Mouse (Mus musculus): ENCODE measurements around the gene Supt4a. TPM values are rescaled to one million over a fixed set of nuclear protein-coding genes. Genes with fewer than 3 reads are reported as not detected.

Supt4a gene
- polyA plus RNA-seq, 1 experiment from 2014 or later = 158 TPM

- no peaks in the 10 kb centered on the region for H3K9me3 ChIP-seq
- H3K9ac ChIP-seq = no peak overlapping the region
- H3K36me3 ChIP-seq = no peaks in the 10 kb centered on the region
- peaks cover 15% of the 10 kb centered on the region for H3K4me1 ChIP-seq
- H3K27ac ChIP-seq = no peak overlapping the region
- no peak overlapping the region for H3K4me3 ChIP-seq
- no peak overlapping the region for H3K4me2 ChIP-seq (replicated peaks)
- ATAC-seq (ENCODE audit: insufficient number of reproducible peaks, insufficient read depth, low FRiP score, low TSS enrichment) = no peak
- 81% methylated on average over 4 of the region's 4 CpGs for WGBS
- 0 out of 2 replicates have a peak, but pooled peaks cover 12% of the 10 kb centered on the region for H3K27me3 ChIP-seq
Observed at GRCm38 (mm10) chr11:87779392-87779791, 42.0 kb downstream of the Supt4a start.

DNA sequence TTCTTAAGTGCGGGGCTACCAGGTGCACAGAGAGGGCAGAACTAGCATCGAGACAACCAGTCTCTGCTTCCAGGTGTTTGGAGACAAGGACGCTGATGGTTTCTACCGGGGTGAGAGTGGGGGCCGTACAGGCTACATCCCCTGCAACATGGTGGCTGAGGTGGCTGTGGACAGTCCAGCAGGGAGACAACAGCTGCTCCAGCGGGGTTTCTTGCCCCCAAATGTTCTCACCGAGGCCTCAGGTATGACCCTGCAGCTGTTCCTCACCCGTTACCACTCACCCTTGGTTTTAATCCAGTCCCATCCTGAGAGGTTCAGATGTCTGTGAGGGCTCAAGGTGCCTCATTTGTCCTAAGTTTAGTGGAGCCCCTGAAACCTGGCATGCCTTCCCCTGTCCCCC is 42.8 kb downstream of the Supt4a start:
- no peak overlapping the region for H3K9ac ChIP-seq
- peaks cover 15% of the 10 kb centered on the region for H3K4me1 ChIP-seq
- H3K27ac ChIP-seq = no peak overlapping the region
- no peaks in the 10 kb centered on the region for H3K36me3 ChIP-seq
- no peaks in the 10 kb centered on the region for H3K9me3 ChIP-seq
- WGBS = 83% methylated on average over 8 of the region's 8 CpGs
- H3K4me2 ChIP-seq (replicated peaks) = no peak overlapping the region
- ATAC-seq (ENCODE audit: insufficient number of reproducible peaks, insufficient read depth, low FRiP score, low TSS enrichment) = no peak
- H3K27me3 ChIP-seq = 0 out of 2 replicates have a peak, but pooled peaks cover 12% of the 10 kb centered on the region
- no peak overlapping the region for H3K4me3 ChIP-seq

GRCm38 (mm10) chr11:87790088-87790487 is 52.7 kb downstream of the Supt4a start:
- Histone ChIP-seq H3K4me2 (replicated peaks) (no peak overlapping the region), H3K27me3 (no peaks in the 10 kb centered on the region), H3K9me3 (no peaks in the 10 kb centered on the region), H3K4me1 (no peaks in the 10 kb centered on the region), H3K36me3 (no peaks in the 10 kb centered on the region), H3K27ac (no peak overlapping the region), H3K9ac (no peak overlapping the region), H3K4me3 (no peak overlapping the region)
- no peak for ATAC-seq (ENCODE audit: insufficient number of reproducible peaks, insufficient read depth, low FRiP score, low TSS enrichment)
- 83% methylated on average over 6 of the region's 6 CpGs for WGBS

MicroRNAs within 50 kb of the gene (microRNA counts, 519-probe panel; counts per million panel counts)
- microRNA mmu-miR-142-3p = 3,803 counts per million, percentile 76 among the panel's probes with 10 or more counts
- 4,642 counts per million, percentile 84 among the panel's probes with 10 or more counts for microRNA mmu-miR-142-5p

Small RNAs within 50 kb of the gene (microRNA-seq; reads per million reads assigned to microRNA genes)
- gene Mir142 = not detected
- gene Mir142b = not detected

Other genes with a start within 250 kb of the Supt4a start
- gene Gm11492, start 170.9 kb upstream of the Supt4a start, polyA plus RNA-seq (2016; fragmentation: Nextera tagmentation; extraction: Ambion mirVana) = not detected in 2 replicates
- gene Sept4, start 168.6 kb upstream of the Supt4a start, polyA plus RNA-seq (2016; fragmentation: Nextera tagmentation; extraction: Ambion mirVana) = 13.3 TPM in 2 replicates
- 54.9 and 58.2 TPM in 2 replicates for gene Mtmr4, start 145.4 kb upstream of the Supt4a start, polyA plus RNA-seq (2016; fragmentation: Nextera tagmentation; extraction: Ambion mirVana)
- 0.31 and 0.51 TPM in 2 replicates for gene Hsf5, start 120.4 kb upstream of the Supt4a start, polyA plus RNA-seq (2016; fragmentation: Nextera tagmentation; extraction: Ambion mirVana)
- gene Rnf43, start 74.8 kb upstream of the Supt4a start, polyA plus RNA-seq (2016; fragmentation: Nextera tagmentation; extraction: Ambion mirVana) = 4.5 and 5.5 TPM in 2 replicates
- 5.1 and 8.6 TPM in 2 replicates for gene Tspoap1, start 23.0 kb downstream of the Supt4a start, polyA plus RNA-seq (2016; fragmentation: Nextera tagmentation; extraction: Ambion mirVana)
- gene Mpo, start 56.0 kb downstream of the Supt4a start, polyA plus RNA-seq (2016; fragmentation: Nextera tagmentation; extraction: Ambion mirVana) = 3.0 and 3.4 TPM in 2 replicates
- gene Lpo, start 90.7 kb downstream of the Supt4a start, polyA plus RNA-seq (2016; fragmentation: Nextera tagmentation; extraction: Ambion mirVana) = 0.56 and 0.83 TPM in 2 replicates
- gene Mks1, start 115.7 kb downstream of the Supt4a start, polyA plus RNA-seq (2016; fragmentation: Nextera tagmentation; extraction: Ambion mirVana) = 19.8 and 20.6 TPM in 2 replicates
- gene Epx, start 138.0 kb downstream of the Supt4a start, polyA plus RNA-seq (2016; fragmentation: Nextera tagmentation; extraction: Ambion mirVana) = not detected in 2 replicates
- not detected in 2 replicates for gene Olfr462, start 154.7 kb downstream of the Supt4a start, polyA plus RNA-seq (2016; fragmentation: Nextera tagmentation; extraction: Ambion mirVana)
- gene Olfr463, start 159.8 kb downstream of the Supt4a start, polyA plus RNA-seq (2016; fragmentation: Nextera tagmentation; extraction: Ambion mirVana) = not detected in 2 replicates
- gene Olfr464, start 183.4 kb downstream of the Supt4a start, polyA plus RNA-seq (2016; fragmentation: Nextera tagmentation; extraction: Ambion mirVana) = 0.10 TPM in 1 of 2 replicates, not detected in the other
- gene Dynll2, start 250.0 kb downstream of the Supt4a start, polyA plus RNA-seq (2016; fragmentation: Nextera tagmentation; extraction: Ambion mirVana) = 25.5 and 28.2 TPM in 2 replicates

Measured in embryonic facial prominence, embryonic 12.5 days (tissue).